Mouse (Mus musculus): ENCODE measurements around the gene Ephb1. TPM values are rescaled to one million over a fixed set of nuclear protein-coding genes. Genes with fewer than 3 reads are reported as not detected.

The Ephb1 gene
- polyA plus RNA-seq, 1 experiment from 2014 or later: 38.8 TPM

DNA sequence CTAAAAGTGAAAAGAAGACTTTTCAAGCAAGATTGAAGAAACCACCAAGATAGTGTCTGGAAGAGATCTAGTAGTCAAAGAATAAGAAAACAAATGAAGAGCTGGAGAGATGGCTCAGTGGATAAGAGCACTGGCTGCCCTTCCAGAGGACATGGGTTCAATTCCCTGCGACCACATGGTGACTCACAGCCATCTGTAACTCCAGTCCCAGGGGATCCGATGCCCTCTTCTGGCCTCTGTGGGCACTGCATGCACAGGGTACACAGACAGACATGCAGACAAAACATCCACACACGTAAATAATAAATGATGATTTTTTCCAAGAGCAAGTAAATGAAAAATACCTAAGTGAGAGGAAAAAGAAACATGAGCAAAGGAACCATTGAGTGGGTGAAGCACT, 14.6 kb upstream of the Ephb1 start:
- Histone ChIP-seq H3K9me3 (replicated peaks) (no peaks in the 10 kb centered on the region), H3K9ac (replicated peaks) (no peak overlapping the region), H3K4me2 (no peak overlapping the region), H3K36me3 (no peaks in the 10 kb centered on the region), H3K4me1 (no peaks in the 10 kb centered on the region), H3K27ac (replicated peaks) (no peak overlapping the region), H3K27me3 (replicated peaks) (no peaks in the 10 kb centered on the region), H3K4me3 (replicated peaks) (no peak overlapping the region)
- WGBS: 87% methylated on average over 3 of the region's 3 CpGs
- ATAC-seq (ENCODE audit: low FRiP score): no peak

GRCm38 (mm10) chr9:102367796-102368195, 13.3 kb upstream of the Ephb1 start:
- H3K4me1 ChIP-seq: no peaks in the 10 kb centered on the region
- H3K9ac ChIP-seq (replicated peaks): no peak overlapping the region
- no peak overlapping the region for H3K27ac ChIP-seq (replicated peaks)
- no peak overlapping the region for H3K4me3 ChIP-seq (replicated peaks)
- H3K4me2 ChIP-seq: no peak overlapping the region
- no peaks in the 10 kb centered on the region for H3K27me3 ChIP-seq (replicated peaks)
- no peaks in the 10 kb centered on the region for H3K36me3 ChIP-seq
- H3K9me3 ChIP-seq (replicated peaks): no peaks in the 10 kb centered on the region
- 99% methylated on average over 2 of the region's 2 CpGs for WGBS
- no peak for ATAC-seq (ENCODE audit: low FRiP score)

DNA sequence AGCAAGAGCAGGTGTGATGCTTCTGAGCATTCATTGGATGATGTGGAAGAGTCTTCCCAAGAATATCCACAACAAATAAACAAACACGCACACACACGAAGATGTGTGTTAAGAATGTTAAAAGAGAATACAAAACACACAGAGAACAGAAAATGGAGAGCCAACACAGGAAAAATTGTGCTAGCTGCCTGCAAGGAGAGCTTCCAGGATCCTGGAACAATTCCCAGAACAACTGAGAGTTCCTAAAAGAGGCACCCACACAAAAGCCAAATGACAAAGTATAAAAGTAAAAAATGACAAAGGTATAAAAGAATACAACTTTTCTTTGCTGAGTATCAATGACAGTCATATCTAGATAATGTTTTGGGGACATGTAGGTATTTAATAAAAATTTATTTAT, 11.0 kb upstream of the Ephb1 start:
- H3K36me3 ChIP-seq: no peaks in the 10 kb centered on the region
- H3K27me3 ChIP-seq (replicated peaks): no peaks in the 10 kb centered on the region
- H3K4me3 ChIP-seq (replicated peaks): no peak overlapping the region
- 95% methylated on average over 2 of the region's 2 CpGs for WGBS
- no peak overlapping the region for H3K27ac ChIP-seq (replicated peaks)
- no peaks in the 10 kb centered on the region for H3K4me1 ChIP-seq
- no peak for ATAC-seq (ENCODE audit: low FRiP score)
- no peak overlapping the region for H3K4me2 ChIP-seq
- H3K9me3 ChIP-seq (replicated peaks): no peaks in the 10 kb centered on the region
- no peak overlapping the region for H3K9ac ChIP-seq (replicated peaks)

- no peaks in the 10 kb centered on the region for H3K9me3 ChIP-seq (replicated peaks)
- no peak overlapping the region for H3K9ac ChIP-seq (replicated peaks)
- H3K4me3 ChIP-seq (replicated peaks): no peak overlapping the region
- no peak overlapping the region for H3K27ac ChIP-seq (replicated peaks)
- H3K4me1 ChIP-seq: no peaks in the 10 kb centered on the region
- 94% methylated on average over 6 of the region's 6 CpGs for WGBS
- no peaks in the 10 kb centered on the region for H3K36me3 ChIP-seq
- no peak overlapping the region for H3K4me2 ChIP-seq
- H3K27me3 ChIP-seq (replicated peaks): peaks cover 33% of the 10 kb centered on the region
- ATAC-seq (ENCODE audit: low FRiP score): no peak
Measured at GRCm38 (mm10) chr9:102359311-102359710, 4.8 kb upstream of the Ephb1 start.

DNA sequence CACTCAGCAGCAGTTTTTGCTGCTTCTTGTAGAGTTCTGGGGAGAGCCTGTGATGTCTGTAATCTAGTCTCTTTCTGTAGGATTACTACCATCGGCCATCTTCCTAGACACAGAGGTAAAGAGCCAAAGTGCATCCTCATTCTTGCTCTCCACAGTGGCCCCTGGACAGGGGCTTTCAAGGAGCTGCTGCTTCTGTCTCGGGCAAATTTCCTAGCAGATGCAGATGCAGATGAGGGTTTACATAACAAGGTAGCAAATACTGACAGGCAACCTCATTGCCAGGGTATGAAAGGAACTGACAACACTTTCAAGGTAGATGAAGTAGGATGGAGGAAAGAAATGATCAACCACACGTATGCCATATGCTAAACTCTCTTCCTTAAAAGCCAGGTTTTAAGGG, 4.2 kb upstream of the Ephb1 start:
- Histone ChIP-seq H3K9me3 (replicated peaks) (no peaks in the 10 kb centered on the region), H3K27me3 (replicated peaks) (peaks cover 33% of the 10 kb centered on the region), H3K4me3 (replicated peaks) (no peak overlapping the region), H3K36me3 (no peaks in the 10 kb centered on the region), H3K9ac (replicated peaks) (no peak overlapping the region), H3K4me2 (no peak overlapping the region), H3K27ac (replicated peaks) (no peak overlapping the region), H3K4me1 (peaks cover 3% of the 10 kb centered on the region)
- WGBS: 80% methylated on average over 3 of the region's 3 CpGs
- ATAC-seq (ENCODE audit: low FRiP score): no peak

- ATAC-seq (ENCODE audit: low FRiP score): no peak
- no peak overlapping the region for H3K9ac ChIP-seq (replicated peaks)
- WGBS: 84% methylated on average over 6 of the region's 6 CpGs
- no peaks in the 10 kb centered on the region for H3K9me3 ChIP-seq (replicated peaks)
- peaks cover 10% of the 10 kb centered on the region for H3K4me1 ChIP-seq
- H3K36me3 ChIP-seq: no peaks in the 10 kb centered on the region
- no peak overlapping the region for H3K4me3 ChIP-seq (replicated peaks)
- no peak overlapping the region for H3K27ac ChIP-seq (replicated peaks)
- H3K4me2 ChIP-seq: no peak overlapping the region
- H3K27me3 ChIP-seq (replicated peaks): peaks cover 33% of the 10 kb centered on the region
Measured at GRCm38 (mm10) chr9:102358011-102358410, 3.5 kb upstream of the Ephb1 start.

DNA sequence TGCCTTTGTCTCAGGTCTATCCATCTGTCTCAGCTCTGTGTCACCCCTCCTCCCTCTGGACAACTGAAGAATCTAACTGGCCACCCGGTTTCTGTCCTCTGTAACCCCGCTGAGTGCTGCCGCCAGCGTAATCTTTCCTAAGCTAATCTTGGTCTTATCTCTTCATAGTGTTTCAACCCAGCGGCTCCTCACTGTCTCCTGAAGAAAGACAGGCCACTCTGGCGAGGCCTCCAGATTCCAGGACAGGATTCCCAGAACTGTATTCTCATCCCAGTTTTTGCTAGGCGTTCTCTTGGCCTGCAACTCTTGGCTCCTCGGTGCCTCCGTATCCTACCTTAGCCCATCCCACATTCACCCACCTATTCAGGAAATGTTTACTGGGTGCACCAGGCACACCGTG, 2.0 kb upstream of the Ephb1 start:
- Histone ChIP-seq H3K27ac (replicated peaks) (no peak overlapping the region), H3K4me1 (peaks cover 25% of the 10 kb centered on the region), H3K9ac (replicated peaks) (no peak overlapping the region), H3K9me3 (replicated peaks) (no peaks in the 10 kb centered on the region), H3K27me3 (replicated peaks) (peaks cover 33% of the 10 kb centered on the region), H3K36me3 (no peaks in the 10 kb centered on the region), H3K4me3 (replicated peaks) (no peak overlapping the region), H3K4me2 (no peak overlapping the region)
- ATAC-seq (ENCODE audit: low FRiP score): no peak
- WGBS: 85% methylated on average over 10 of the region's 10 CpGs

DNA sequence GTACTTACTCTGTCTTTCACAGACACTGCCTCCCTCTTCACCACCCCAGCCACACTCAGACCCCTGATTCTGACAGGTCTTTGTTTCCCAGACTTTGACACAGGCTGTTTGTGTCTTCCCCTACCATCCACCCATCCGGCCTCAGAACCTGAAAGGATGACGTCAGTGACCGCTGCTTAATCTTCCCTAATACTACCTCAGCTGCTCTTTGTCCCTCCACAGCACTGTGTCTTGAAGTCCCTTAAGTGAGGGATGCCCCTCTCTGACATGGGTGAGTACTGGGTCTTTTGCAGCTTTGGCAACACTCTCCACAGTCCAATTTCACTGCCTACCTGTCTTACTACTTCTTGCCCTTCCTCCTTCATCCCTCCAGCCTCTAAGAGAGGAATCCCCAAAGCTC, 1.2 kb upstream of the Ephb1 start:
- peaks cover 33% of the 10 kb centered on the region for H3K27me3 ChIP-seq (replicated peaks)

DNA sequence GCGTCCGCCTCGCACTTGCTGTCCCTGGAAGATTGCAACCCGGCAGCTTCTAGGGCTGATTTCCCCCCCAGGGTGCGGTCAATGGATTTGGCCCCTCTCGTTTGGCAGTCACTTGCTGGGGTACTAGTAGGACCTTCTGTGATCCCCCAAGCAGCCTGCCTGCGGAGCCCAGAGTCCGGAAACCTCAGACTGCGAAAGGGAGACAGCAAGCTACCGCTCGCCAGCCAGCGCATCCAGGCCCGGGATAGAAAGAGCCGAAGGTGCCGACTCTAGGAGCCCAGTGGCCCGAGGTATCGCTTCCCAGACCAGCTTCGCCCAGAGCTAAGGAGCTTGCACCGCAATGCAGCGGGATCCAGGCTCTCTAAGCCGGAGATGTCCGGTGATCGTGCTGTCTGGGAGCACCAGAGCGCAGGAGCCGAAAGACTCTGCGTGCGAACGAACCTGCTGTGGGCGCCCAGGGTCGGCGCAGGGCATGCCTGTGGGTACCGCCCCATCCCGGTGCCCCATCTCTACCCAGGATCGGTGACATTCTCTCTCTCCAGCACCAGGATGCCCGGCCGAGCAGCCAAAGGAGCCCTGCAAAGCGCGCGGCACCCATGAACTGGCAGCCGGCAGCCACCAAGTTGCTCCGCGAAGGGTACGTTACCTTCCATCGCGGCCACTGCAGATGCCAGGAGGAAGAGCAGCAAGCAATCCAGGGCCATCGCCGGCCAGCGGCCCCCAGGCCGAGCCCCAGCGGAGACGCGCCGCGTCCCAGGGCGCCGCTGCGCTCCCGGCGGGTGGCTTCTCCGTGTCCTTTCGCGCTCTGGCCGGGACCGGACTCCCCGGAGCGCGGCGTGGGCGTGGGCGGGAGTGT, 629 bp downstream of the Ephb1 start:
- Histone ChIP-seq H3K9ac (replicated peaks) (peak overlapping the region; percentile 81), H3K4me3 (replicated peaks) (peak overlapping the region; percentile 76), H3K9me3 (replicated peaks) (no peaks in the 10 kb centered on the region), H3K4me1 (peaks cover 38% of the 10 kb centered on the region), H3K27me3 (replicated peaks) (peaks cover 39% of the 10 kb centered on the region), H3K36me3 (no peaks in the 10 kb centered on the region), H3K27ac (replicated peaks) (peak overlapping the region; percentile 84), H3K4me2 (peak overlapping the region; percentile 87)
- under 1% methylated on average over 66 of the region's 70 CpGs for WGBS
- peak; percentile 40 for ATAC-seq (ENCODE audit: low FRiP score)

More for the DNA sequence above, 1.2 kb upstream of the Ephb1 start:
- Histone ChIP-seq H3K4me1 (peaks cover 29% of the 10 kb centered on the region), H3K4me2 (no peak overlapping the region), H3K27ac (replicated peaks) (no peak overlapping the region), H3K9ac (replicated peaks) (no peak overlapping the region), H3K36me3 (no peaks in the 10 kb centered on the region), H3K9me3 (replicated peaks) (no peaks in the 10 kb centered on the region), H3K4me3 (replicated peaks) (no peak overlapping the region)
- 66% methylated on average over 3 of the region's 3 CpGs for WGBS
- no peak for ATAC-seq (ENCODE audit: low FRiP score)

DNA sequence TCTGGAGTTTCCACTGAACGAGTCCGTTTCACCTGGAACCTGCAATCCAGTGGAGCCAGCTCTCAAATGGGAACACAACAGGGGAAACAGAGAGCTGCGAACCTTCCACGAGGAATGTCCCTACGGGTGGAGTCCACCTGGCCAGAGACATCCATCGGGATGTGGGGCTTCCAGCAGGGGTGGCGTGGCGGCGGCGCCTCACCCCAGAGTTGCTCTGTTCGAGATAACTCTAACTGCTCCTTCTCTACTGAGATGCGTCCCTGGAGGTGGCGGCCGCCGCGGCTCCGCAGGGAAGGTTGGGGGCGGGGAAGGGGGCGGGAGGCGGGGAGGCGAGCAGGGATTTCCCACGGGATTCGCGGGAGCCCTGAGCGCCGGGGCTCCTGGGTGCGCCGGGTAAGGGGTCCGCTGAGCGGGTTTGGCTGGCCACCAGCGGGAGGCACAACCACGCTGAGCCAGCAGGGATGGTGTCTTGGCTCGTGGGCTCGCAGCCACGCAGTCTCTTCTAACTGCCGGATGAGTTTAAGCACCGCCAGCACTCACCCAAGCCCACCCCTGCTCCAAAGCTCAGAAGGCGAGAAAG, 1.3 kb downstream of the Ephb1 start:
- Histone ChIP-seq H3K27ac (replicated peaks) (peak overlapping the region; percentile 84), H3K9me3 (replicated peaks) (no peaks in the 10 kb centered on the region), H3K9ac (replicated peaks) (peak overlapping the region; percentile 81), H3K27me3 (replicated peaks) (peaks cover 38% of the 10 kb centered on the region), H3K4me2 (peak overlapping the region; percentile 87), H3K4me1 (peaks cover 39% of the 10 kb centered on the region), H3K36me3 (no peaks in the 10 kb centered on the region), H3K4me3 (replicated peaks) (peak overlapping the region; percentile 76)
- WGBS: under 1% methylated on average over 38 of the region's 38 CpGs
- ATAC-seq (ENCODE audit: low FRiP score): no peak

- H3K4me3 ChIP-seq (replicated peaks): peak overlapping the region; percentile 76
- no peaks in the 10 kb centered on the region for H3K9me3 ChIP-seq (replicated peaks)
- 2% methylated on average over 30 of the region's 30 CpGs for WGBS
- peak overlapping the region; percentile 84 for H3K27ac ChIP-seq (replicated peaks)
- H3K9ac ChIP-seq (replicated peaks): peak overlapping the region; percentile 81
- peaks cover 36% of the 10 kb centered on the region for H3K27me3 ChIP-seq (replicated peaks)
- peaks cover 39% of the 10 kb centered on the region for H3K4me1 ChIP-seq
- H3K36me3 ChIP-seq: no peaks in the 10 kb centered on the region
- H3K4me2 ChIP-seq: peak overlapping the region; percentile 87
- no peak for ATAC-seq (ENCODE audit: low FRiP score)
Measured at GRCm38 (mm10) chr9:102352186-102353055, 2.1 kb downstream of the Ephb1 start.
